Mouse (Mus musculus) G1E (cell line): ENCODE measurements at regions not wholly inside any gene's neighbourhood (a gene's known extent, or its start where the extent isn't known, plus 50 kb on each side); places are given as distances from the start of the nearest gene placed in this dataset.
"Not testable (repeated sequence)": the region's sequence is repeated elsewhere in the genome, so short reads cannot be mapped to it uniquely, and the experiment has no call there.

Experiments
- ATAC-seq: 2 replicates; pipeline ENCODE4 v1.8.0; 2016; ENCODE audit warnings: mild to moderate bottlenecking; ENCODE audit not compliant: insufficient number of reproducible peaks, poor library complexity, low FRiP score, severe bottlenecking; ENCODE audit errors: extremely low read depth
- DNase-seq: peaks from one replicate; pipeline ENCODE4 v3.0.0; 2012; ENCODE audit warnings: low spot score
- H3K27me3 ChIP-seq: 2 replicates; pipeline ENCODE4 v1.6.1; 2012; ENCODE audit warnings: mild to moderate bottlenecking, low read length, inconsistent platforms; ENCODE audit not compliant: insufficient read depth
- H3K36me3 ChIP-seq: replicated peaks from 2 replicates; pipeline ENCODE3; 2012; ENCODE audit warnings: mild to moderate bottlenecking, inconsistent platforms
- H3K4me1 ChIP-seq: 2 replicates; pipeline ENCODE4 v1.6.1; 2012; ENCODE audit warnings: low read depth, low read length, inconsistent platforms, mixed read lengths; ENCODE audit not compliant: insufficient read depth
- H3K4me3 ChIP-seq: 2 replicates; pipeline ENCODE4 v1.5.1; 2012; ENCODE audit warnings: low read depth, mild to moderate bottlenecking, inconsistent platforms, low read length, moderate library complexity, mixed read lengths
- H3K9me3 ChIP-seq: replicated peaks from 2 replicates; pipeline ENCODE4 v1.6.1; 2012; ENCODE audit warnings: inconsistent platforms
- CTCF ChIP-seq: IDR thresholded peaks from 2 replicates; pipeline ENCODE4 v1.5.1; 2012; ENCODE audit warnings: low read depth, low read length, inconsistent platforms, mixed read lengths
- GATA1 ChIP-seq: IDR thresholded peaks from 2 replicates; pipeline ENCODE4 v1.6.1; 2012; ENCODE audit warnings: borderline replicate concordance, low read length, inconsistent platforms, mixed read lengths
- GATA2 ChIP-seq: IDR thresholded peaks from 2 replicates; pipeline ENCODE4 v1.6.1; 2012; ENCODE audit warnings: low read depth, low read length, inconsistent platforms, borderline replicate concordance
- POLR2AphosphoS5 ChIP-seq: IDR thresholded peaks from 2 replicates; pipeline ENCODE4 v1.6.1; 2012; ENCODE audit warnings: low read depth, low read length, inconsistent platforms; ENCODE audit not compliant: insufficient replicate concordance
- TAL1 ChIP-seq: conservative IDR thresholded peaks from 2 replicates; pipeline ENCODE4 v1.6.1; 2012; ENCODE audit warnings: low read depth, low read length, inconsistent platforms, mixed read lengths

GRCm38 (mm10) chr13:111309848-111310692, 55.3 kb downstream of the Actbl2 start:
- no peak overlapping the region for H3K4me3 ChIP-seq
- no peaks in the 10 kb centered on the region for H3K9me3 ChIP-seq
- H3K36me3 ChIP-seq = no peaks in the 10 kb centered on the region
- H3K4me1 ChIP-seq = no peaks in the 10 kb centered on the region
- no peak for TF ChIP-seq GATA2
- no peak for TF ChIP-seq TAL1
- TF ChIP-seq POLR2AphosphoS5 = no peak
- no peak for TF ChIP-seq CTCF
- no peak for TF ChIP-seq GATA1
- DNase-seq (no peak), ATAC-seq (no peak)
- no peaks in the 10 kb centered on the region; the same call in 1 of the 2 replicates for H3K27me3 ChIP-seq

- TF ChIP-seq POLR2AphosphoS5 (no peak), TAL1 (no peak), GATA2 (no peak), CTCF (no peak), GATA1 (no peak)
- H3K4me3 ChIP-seq = no peak overlapping the region
- H3K4me1 ChIP-seq = no peaks in the 10 kb centered on the region
- no peaks in the 10 kb centered on the region for H3K36me3 ChIP-seq
- DNase-seq = no peak
- no peaks in the 10 kb centered on the region; the same call in 1 of the 2 replicates for H3K27me3 ChIP-seq
- H3K9me3 ChIP-seq = no peaks in the 10 kb centered on the region
- no peak for ATAC-seq
These were observed 55.9 kb downstream of the Actbl2 start for GRCm38 (mm10) chr13:111310693-111311045.

- not testable (repeated sequence) for H3K36me3 ChIP-seq, H3K4me3 ChIP-seq, H3K4me1 ChIP-seq, ATAC-seq, H3K27me3 ChIP-seq, H3K9me3 ChIP-seq, DNase-seq
These were observed 58.7 kb downstream of the Actbl2 start for GRCm38 (mm10) chr13:111313506-111313905.

- DNase-seq, H3K36me3 ChIP-seq, ATAC-seq, H3K4me1 ChIP-seq, H3K27me3 ChIP-seq, H3K4me3 ChIP-seq, H3K9me3 ChIP-seq: not testable (repeated sequence)
These were observed 63.1 kb downstream of the Actbl2 start for GRCm38 (mm10) chr13:111317876-111318275.

- Histone ChIP-seq H3K36me3 (no peaks in the 10 kb centered on the region), H3K4me1 (no peaks in the 10 kb centered on the region), H3K4me3 (no peak overlapping the region), H3K9me3 (no peaks in the 10 kb centered on the region), H3K27me3 (peaks cover 4% of the 10 kb centered on the region)
- DNase-seq (no peak), ATAC-seq (no peak)
- TF ChIP-seq POLR2AphosphoS5 (no peak), GATA2 (no peak), TAL1 (no peak)
These were observed 68.4 kb downstream of the Actbl2 start for GRCm38 (mm10) chr13:111323206-111323605.

GRCm38 (mm10) chr13:111326096-111326665, 71.4 kb downstream of the Actbl2 start:
- Histone ChIP-seq H3K36me3 (no peaks in the 10 kb centered on the region), H3K4me1 (no peaks in the 10 kb centered on the region), H3K4me3 (no peak overlapping the region), H3K9me3 (no peaks in the 10 kb centered on the region), H3K27me3 (peaks cover 4% of the 10 kb centered on the region; the same call in 1 of the 2 replicates)
- TF ChIP-seq CTCF (no peak), GATA1 (no peak), GATA2 (no peak), TAL1 (no peak), POLR2AphosphoS5 (no peak)
- ATAC-seq (no peak), DNase-seq (no peak)

GRCm38 (mm10) chr13:111333035-111333434, 78.2 kb downstream of the Actbl2 start:
- Histone ChIP-seq H3K36me3 (no peaks in the 10 kb centered on the region), H3K4me3 (no peak overlapping the region), H3K9me3 (no peaks in the 10 kb centered on the region), H3K27me3 (no peaks in the 10 kb centered on the region), H3K4me1 (no peaks in the 10 kb centered on the region)
- DNase-seq (no peak), ATAC-seq (no peak)
- TF ChIP-seq POLR2AphosphoS5 (no peak), CTCF (no peak), GATA1 (no peak), TAL1 (no peak), GATA2 (no peak)
